Mouse (Mus musculus) heart, postnatal 0 days (tissue): ENCODE data around the gene Ptges2.

Experiments used
- CTCF ChIP-seq: IDR thresholded peaks from 2 replicates; pipeline ENCODE4 v1.5.1; 2016; ENCODE audit warnings: antibody characterized with exemption, control low read depth, low read depth
- EP300 ChIP-seq: IDR thresholded peaks from 2 replicates; pipeline ENCODE4 v1.6.1; 2016; ENCODE audit warnings: antibody characterized with exemption, low read depth

- TF ChIP-seq CTCF (no peak), EP300 (no peak)
These were observed 14.4 kb upstream of the Ptges2 start for GRCm38 (mm10) chr2:32381141-32381774.
